Mouse (Mus musculus): ENCODE measurements around the gene Mtmr3. TPM values are rescaled to one million over a fixed set of nuclear protein-coding genes. Genes with fewer than 3 reads are reported as not detected.
A peak's percentile ranks its signal among the peaks of the same experiment; 100 is the strongest.

Gene Mtmr3
- polyA plus RNA-seq, 1 experiment from 2014 or later: 24.0 TPM

- Histone ChIP-seq H3K27me3 (ENCODE audit: control insufficient read depth, insufficient read depth, low read length) (no peaks in the 10 kb centered on the region), H3K4me3 (replicated peaks; ENCODE audit: low read length) (no peak overlapping the region), H3K9ac (ENCODE audit: low read length) (no peak overlapping the region), H3K9me3 (replicated peaks; ENCODE audit: control insufficient read depth, low read length) (no peaks in the 10 kb centered on the region), H3K27ac (ENCODE audit: low read length) (peak overlapping the region; percentile 22; the same call in 1 of the 2 replicates), H3K4me2 (ENCODE audit: low read depth, low read length) (no peak overlapping the region), H3K36me3 (ENCODE audit: control insufficient read depth, insufficient read depth, low read length) (no peaks in the 10 kb centered on the region), H3K4me1 (ENCODE audit: control insufficient read depth, insufficient read depth, low read length) (peaks cover 4% of the 10 kb centered on the region; the same call in 1 of the 2 replicates)
- 16% methylated on average over 8 of the region's 8 CpGs for WGBS
- ATAC-seq (ENCODE audit: insufficient read depth, low FRiP score): no peak
These were observed 35.2 kb upstream of the Mtmr3 start for GRCm38 (mm10) chr11:4629861-4630280.

DNA sequence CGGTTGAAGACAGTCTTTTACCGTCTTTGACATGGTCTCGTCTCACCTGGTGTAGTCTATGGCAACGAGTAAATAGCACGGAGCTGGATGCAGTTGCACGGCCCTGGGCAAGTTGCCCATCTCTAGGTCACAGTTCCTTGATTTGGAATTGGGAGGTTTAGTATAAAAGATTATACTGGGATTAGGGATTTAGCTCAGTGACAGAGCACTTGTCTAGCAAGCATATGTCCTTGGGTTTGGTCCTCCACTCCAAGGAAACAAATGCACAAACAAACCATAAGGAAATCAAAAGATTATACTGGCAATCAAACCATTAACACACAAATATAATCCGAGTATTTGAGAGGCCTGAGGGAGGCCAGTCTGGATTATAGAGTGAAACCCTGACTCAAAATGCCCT, 33.0 kb upstream of the Mtmr3 start:
- no peak overlapping the region for H3K4me2 ChIP-seq (ENCODE audit: low read depth, low read length)
- no peaks in the 10 kb centered on the region for H3K27me3 ChIP-seq (ENCODE audit: control insufficient read depth, insufficient read depth, low read length)
- no peak overlapping the region for H3K27ac ChIP-seq (ENCODE audit: low read length)
- H3K4me3 ChIP-seq (replicated peaks; ENCODE audit: low read length): no peak overlapping the region
- H3K4me1 ChIP-seq (ENCODE audit: control insufficient read depth, insufficient read depth, low read length): peaks cover 4% of the 10 kb centered on the region; the same call in 1 of the 2 replicates
- H3K9me3 ChIP-seq (replicated peaks; ENCODE audit: control insufficient read depth, low read length): no peaks in the 10 kb centered on the region
- no peaks in the 10 kb centered on the region for H3K36me3 ChIP-seq (ENCODE audit: control insufficient read depth, insufficient read depth, low read length)
- WGBS: 65% methylated on average over 7 of the region's 7 CpGs
- ATAC-seq (ENCODE audit: insufficient read depth, low FRiP score): no peak
- no peak overlapping the region for H3K9ac ChIP-seq (ENCODE audit: low read length)

- H3K4me2 ChIP-seq (ENCODE audit: low read depth, low read length): no peak overlapping the region
- 79% methylated on average over 7 of the region's 7 CpGs for WGBS
- H3K36me3 ChIP-seq (ENCODE audit: control insufficient read depth, insufficient read depth, low read length): no peaks in the 10 kb centered on the region
- no peaks in the 10 kb centered on the region for H3K9me3 ChIP-seq (replicated peaks; ENCODE audit: control insufficient read depth, low read length)
- no peak overlapping the region for H3K4me3 ChIP-seq (replicated peaks; ENCODE audit: low read length)
- H3K27ac ChIP-seq (ENCODE audit: low read length): no peak overlapping the region
- no peak overlapping the region for H3K9ac ChIP-seq (ENCODE audit: low read length)
- H3K27me3 ChIP-seq (ENCODE audit: control insufficient read depth, insufficient read depth, low read length): no peaks in the 10 kb centered on the region
- no peak for ATAC-seq (ENCODE audit: insufficient read depth, low FRiP score)
- peaks cover 4% of the 10 kb centered on the region; the same call in 1 of the 2 replicates for H3K4me1 ChIP-seq (ENCODE audit: control insufficient read depth, insufficient read depth, low read length)
These were observed 31.3 kb upstream of the Mtmr3 start for GRCm38 (mm10) chr11:4625931-4626330.

GRCm38 (mm10) chr11:4622997-4623396, 28.3 kb upstream of the Mtmr3 start:
- no peak for ATAC-seq (ENCODE audit: insufficient read depth, low FRiP score)
- H3K9me3 ChIP-seq (replicated peaks; ENCODE audit: control insufficient read depth, low read length): no peaks in the 10 kb centered on the region
- H3K27ac ChIP-seq (ENCODE audit: low read length): no peak overlapping the region
- H3K27me3 ChIP-seq (ENCODE audit: control insufficient read depth, insufficient read depth, low read length): no peaks in the 10 kb centered on the region
- no peaks in the 10 kb centered on the region for H3K4me1 ChIP-seq (ENCODE audit: control insufficient read depth, insufficient read depth, low read length)
- WGBS: 59% methylated on average over 5 of the region's 5 CpGs
- H3K4me3 ChIP-seq (replicated peaks; ENCODE audit: low read length): no peak overlapping the region
- no peaks in the 10 kb centered on the region for H3K36me3 ChIP-seq (ENCODE audit: control insufficient read depth, insufficient read depth, low read length)
- no peak overlapping the region for H3K4me2 ChIP-seq (ENCODE audit: low read depth, low read length)
- no peak overlapping the region for H3K9ac ChIP-seq (ENCODE audit: low read length)

DNA sequence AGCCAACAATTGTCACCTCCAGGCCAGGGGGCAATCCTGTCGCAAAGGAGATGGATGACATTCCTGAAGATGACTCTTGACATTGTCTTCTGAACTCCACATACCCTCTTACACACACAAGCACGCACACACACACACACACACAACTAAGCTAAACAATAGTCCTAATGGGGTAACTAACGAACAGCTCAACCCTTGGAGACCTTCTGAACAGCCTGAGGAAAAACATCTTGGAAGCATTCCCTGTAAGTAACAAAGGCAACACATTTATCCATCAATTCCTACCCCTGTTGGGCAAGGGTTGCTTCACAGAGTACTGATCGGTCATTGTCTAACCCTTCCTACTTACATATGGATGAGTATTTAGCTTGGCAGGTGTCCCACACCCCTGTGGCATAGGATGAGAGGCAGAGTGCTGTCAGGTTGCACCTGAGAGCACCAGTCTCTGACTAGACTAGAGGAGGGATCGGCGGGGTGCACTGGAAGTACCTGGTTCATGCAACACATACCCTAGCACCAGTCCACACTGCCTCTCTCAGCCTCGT, 27.9 kb upstream of the Mtmr3 start:
- Histone ChIP-seq H3K27me3 (ENCODE audit: control insufficient read depth, insufficient read depth, low read length) (no peaks in the 10 kb centered on the region), H3K4me2 (ENCODE audit: low read depth, low read length) (no peak overlapping the region), H3K4me1 (ENCODE audit: control insufficient read depth, insufficient read depth, low read length) (no peaks in the 10 kb centered on the region), H3K9me3 (replicated peaks; ENCODE audit: control insufficient read depth, low read length) (no peaks in the 10 kb centered on the region), H3K36me3 (ENCODE audit: control insufficient read depth, insufficient read depth, low read length) (no peaks in the 10 kb centered on the region), H3K27ac (ENCODE audit: low read length) (no peak overlapping the region), H3K4me3 (replicated peaks; ENCODE audit: low read length) (no peak overlapping the region), H3K9ac (ENCODE audit: low read length) (no peak overlapping the region)
- ATAC-seq (ENCODE audit: insufficient read depth, low FRiP score): no peak
- 68% methylated on average over 7 of the region's 7 CpGs for WGBS

DNA sequence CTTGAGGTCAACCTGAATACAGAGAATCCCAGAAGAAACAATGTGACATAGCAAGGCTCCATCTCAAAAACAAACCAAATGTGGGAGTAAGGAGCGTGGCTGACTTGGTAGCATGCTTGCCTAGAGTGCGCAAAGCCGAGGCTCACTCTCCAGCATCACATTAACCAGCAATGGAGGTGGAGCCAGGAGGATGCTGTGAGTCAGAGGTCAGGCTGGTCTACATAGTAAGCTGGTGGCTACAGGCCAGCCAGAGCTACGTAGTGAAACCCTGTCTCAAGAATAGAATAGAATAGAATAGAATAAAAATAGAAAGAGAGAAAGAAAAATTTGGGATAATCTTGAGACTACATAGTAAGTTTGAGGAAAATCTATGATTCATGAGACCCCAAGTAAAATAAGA, 27.2 kb upstream of the Mtmr3 start:
- no peaks in the 10 kb centered on the region for H3K27me3 ChIP-seq (ENCODE audit: control insufficient read depth, insufficient read depth, low read length)
- ATAC-seq (ENCODE audit: insufficient read depth, low FRiP score): no peak

GRCm38 (mm10) chr11:4620501-4621108, 25.9 kb upstream of the Mtmr3 start:
- 50% methylated on average over 13 of the region's 13 CpGs for WGBS
- H3K9ac ChIP-seq (ENCODE audit: low read length): no peak overlapping the region
- no peaks in the 10 kb centered on the region for H3K27me3 ChIP-seq (ENCODE audit: control insufficient read depth, insufficient read depth, low read length)
- H3K9me3 ChIP-seq (replicated peaks; ENCODE audit: control insufficient read depth, low read length): no peaks in the 10 kb centered on the region
- H3K4me3 ChIP-seq (replicated peaks; ENCODE audit: low read length): no peak overlapping the region
- H3K27ac ChIP-seq (ENCODE audit: low read length): no peak overlapping the region
- H3K4me2 ChIP-seq (ENCODE audit: low read depth, low read length): no peak overlapping the region
- no peaks in the 10 kb centered on the region for H3K36me3 ChIP-seq (ENCODE audit: control insufficient read depth, insufficient read depth, low read length)
- ATAC-seq (ENCODE audit: insufficient read depth, low FRiP score): no peak
- no peaks in the 10 kb centered on the region for H3K4me1 ChIP-seq (ENCODE audit: control insufficient read depth, insufficient read depth, low read length)

More for the DNA sequence above, 27.2 kb upstream of the Mtmr3 start:
- Histone ChIP-seq H3K9me3 (replicated peaks; ENCODE audit: control insufficient read depth, low read length) (no peaks in the 10 kb centered on the region), H3K36me3 (ENCODE audit: control insufficient read depth, insufficient read depth, low read length) (no peaks in the 10 kb centered on the region), H3K4me1 (ENCODE audit: control insufficient read depth, insufficient read depth, low read length) (no peaks in the 10 kb centered on the region), H3K4me3 (replicated peaks; ENCODE audit: low read length) (no peak overlapping the region), H3K27ac (ENCODE audit: low read length) (no peak overlapping the region), H3K9ac (ENCODE audit: low read length) (no peak overlapping the region), H3K4me2 (ENCODE audit: low read depth, low read length) (no peak overlapping the region)
- WGBS: 64% methylated on average over 4 of the region's 4 CpGs

DNA sequence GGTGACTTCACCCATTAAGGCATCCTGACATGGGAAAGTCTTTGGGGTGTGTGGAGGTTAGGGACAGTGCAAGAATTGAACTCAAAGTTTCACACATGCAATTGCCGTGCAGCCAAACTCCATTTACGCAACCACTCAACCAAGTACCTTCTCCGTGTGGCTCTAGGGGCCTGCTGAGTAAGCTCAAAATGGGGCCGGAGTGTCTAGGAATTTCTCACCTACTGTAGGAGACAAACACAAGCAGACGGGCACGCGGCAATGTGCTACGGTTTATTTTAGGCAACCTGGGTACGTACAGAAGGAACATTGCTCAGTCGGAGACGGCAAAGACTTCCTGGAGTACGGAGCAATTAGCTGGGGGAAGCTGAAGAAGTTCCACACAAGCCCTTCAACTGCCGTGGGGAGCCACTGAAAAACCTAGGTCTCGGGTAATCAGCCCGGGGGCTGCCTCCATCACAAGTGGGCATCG, 25.4 kb upstream of the Mtmr3 start, which contains the start of gene Gm11032:
Gm11032 (plus strand) TSS at position 51 of the 469 bp plus-strand sequence.
- no peaks in the 10 kb centered on the region for H3K9me3 ChIP-seq (replicated peaks; ENCODE audit: control insufficient read depth, low read length)
- H3K9ac ChIP-seq (ENCODE audit: low read length): no peak within 1 kb of the TSS
- no peak within 1 kb of the TSS for H3K4me2 ChIP-seq (ENCODE audit: low read depth, low read length)
- 70% methylated on average over 16 of the region's 16 CpGs for WGBS
- no peak for ATAC-seq (ENCODE audit: insufficient read depth, low FRiP score)
- H3K4me3 ChIP-seq (replicated peaks; ENCODE audit: low read length): no peak within 1 kb of the TSS
- H3K27ac ChIP-seq (ENCODE audit: low read length): no peak within 1 kb of the TSS
- no peaks in the 10 kb centered on the region for H3K4me1 ChIP-seq (ENCODE audit: control insufficient read depth, insufficient read depth, low read length)
- H3K36me3 ChIP-seq (ENCODE audit: control insufficient read depth, insufficient read depth, low read length): no peaks in the 10 kb centered on the region
- H3K27me3 ChIP-seq (ENCODE audit: control insufficient read depth, insufficient read depth, low read length): no peaks in the 10 kb centered on the region

GRCm38 (mm10) chr11:4611904-4612303, 17.2 kb upstream of the Mtmr3 start:
- H3K27me3 ChIP-seq (ENCODE audit: control insufficient read depth, insufficient read depth, low read length): no peaks in the 10 kb centered on the region
- no peak overlapping the region for H3K4me2 ChIP-seq (ENCODE audit: low read depth, low read length)
- WGBS: 67% methylated on average over 2 of the region's 2 CpGs
- H3K4me3 ChIP-seq (replicated peaks; ENCODE audit: low read length): no peak overlapping the region
- H3K27ac ChIP-seq (ENCODE audit: low read length): no peak overlapping the region
- no peaks in the 10 kb centered on the region for H3K4me1 ChIP-seq (ENCODE audit: control insufficient read depth, insufficient read depth, low read length)
- no peaks in the 10 kb centered on the region for H3K9me3 ChIP-seq (replicated peaks; ENCODE audit: control insufficient read depth, low read length)
- no peak for ATAC-seq (ENCODE audit: insufficient read depth, low FRiP score)
- no peak overlapping the region for H3K9ac ChIP-seq (ENCODE audit: low read length)
- no peaks in the 10 kb centered on the region for H3K36me3 ChIP-seq (ENCODE audit: control insufficient read depth, insufficient read depth, low read length)

Data from stomach, embryonic 16.5 days (tissue).